Mouse (Mus musculus) embryonic facial prominence, embryonic 13.5 days (tissue): ENCODE measurements at regions not wholly inside any gene's neighbourhood (a gene's known extent, or its start where the extent isn't known, plus 50 kb on each side); places are given as distances from the start of the nearest gene placed in this dataset.

Source experiments
- ATAC-seq: fragments of 200-750 bp; cut with Nextera tagmentation; 2 replicates; pipeline ENCODE4 v1.8.0; 2017; ENCODE audit warnings: low read depth; ENCODE audit not compliant: insufficient number of reproducible peaks, insufficient read depth, low FRiP score, low TSS enrichment
- H3K27ac ChIP-seq: fragments of 300-500 bp; sonication (generic); 2 replicates; pipeline ENCODE4 v1.5.1; 2015; ENCODE audit warnings: moderate library complexity, mild to moderate bottlenecking, inconsistent platforms
- H3K27me3 ChIP-seq: fragments of 300-500 bp; sonication (generic); 2 replicates; pipeline ENCODE4 v1.6.1; 2015; ENCODE audit warnings: mild to moderate bottlenecking, inconsistent platforms
- H3K36me3 ChIP-seq: fragments of 300-500 bp; sonication (generic); 2 replicates; pipeline ENCODE4 v1.6.1; 2015; ENCODE audit warnings: mild to moderate bottlenecking, inconsistent platforms
- H3K4me1 ChIP-seq: fragments of 300-500 bp; sonication (generic); 2 replicates; pipeline ENCODE4 v1.6.1; 2015; ENCODE audit warnings: inconsistent platforms
- H3K4me2 ChIP-seq: fragments of 300-500 bp; sonication (generic); 2 replicates; pipeline ENCODE4 v1.6.1; 2015; ENCODE audit warnings: moderate library complexity, mild to moderate bottlenecking, inconsistent platforms
- H3K4me3 ChIP-seq: fragments of 300-500 bp; sonication (generic); 2 replicates; pipeline ENCODE4 v1.5.1; 2015; ENCODE audit warnings: mild to moderate bottlenecking, inconsistent platforms
- H3K9ac ChIP-seq: fragments of 300-500 bp; sonication (generic); 2 replicates; pipeline ENCODE4 v1.6.1; 2015; ENCODE audit warnings: mild to moderate bottlenecking, inconsistent platforms
- H3K9me3 ChIP-seq: fragments of 300-500 bp; sonication (generic); 2 replicates; pipeline ENCODE4 v1.6.1; 2016; ENCODE audit warnings: inconsistent platforms
- WGBS: fragments of 180-500 bp; shearing (Covaris S2); methylation state at CpG from one replicate; pipeline ENCODE4 v1.1.7; 2015; ENCODE audit warnings: mixed read lengths; 5-methylcytosine and 5-hydroxymethylcytosine counted together

GRCm38 (mm10) chr1:45647301-45647700 lies 144.2 kb upstream of the Col5a2 start:
- no peak overlapping the region for H3K4me3 ChIP-seq
- peaks cover 3% of the 10 kb centered on the region; the same call in 1 of the 2 replicates for H3K9me3 ChIP-seq
- no peak overlapping the region for H3K4me2 ChIP-seq
- H3K36me3 ChIP-seq, result no peaks in the 10 kb centered on the region
- no peaks in the 10 kb centered on the region for H3K27me3 ChIP-seq
- no peaks in the 10 kb centered on the region for H3K4me1 ChIP-seq
- no peak overlapping the region for H3K9ac ChIP-seq
- no peak for ATAC-seq
- H3K27ac ChIP-seq, result no peak overlapping the region

- Histone ChIP-seq H3K9me3 (peaks cover 3% of the 10 kb centered on the region; the same call in 1 of the 2 replicates), H3K4me1 (no peaks in the 10 kb centered on the region), H3K9ac (no peak overlapping the region), H3K36me3 (no peaks in the 10 kb centered on the region), H3K4me3 (no peak overlapping the region), H3K27me3 (no peaks in the 10 kb centered on the region), H3K4me2 (no peak overlapping the region), H3K27ac (no peak overlapping the region)
- WGBS, result 91% methylated on average over 3 of the region's 3 CpGs
- ATAC-seq, result no peak
Observed at GRCm38 (mm10) chr1:45653248-45653647, 141.7 kb upstream of the Wdr75 start.

- Histone ChIP-seq H3K27ac (no peak overlapping the region), H3K4me3 (no peak overlapping the region), H3K27me3 (no peaks in the 10 kb centered on the region), H3K9me3 (no peaks in the 10 kb centered on the region), H3K36me3 (no peaks in the 10 kb centered on the region), H3K4me1 (no peaks in the 10 kb centered on the region), H3K4me2 (no peak overlapping the region), H3K9ac (no peak overlapping the region)
- 77% methylated on average over 3 of the region's 3 CpGs for WGBS
- ATAC-seq, result no peak
Observed at GRCm38 (mm10) chr1:45663882-45664520, 131.0 kb upstream of the Wdr75 start.

GRCm38 (mm10) chr1:45672443-45673156 lies 122.4 kb upstream of the Wdr75 start:
- peaks cover 12% of the 10 kb centered on the region for H3K4me1 ChIP-seq
- H3K36me3 ChIP-seq, result no peaks in the 10 kb centered on the region
- ATAC-seq, result peak; percentile 79
- H3K27me3 ChIP-seq, result no peaks in the 10 kb centered on the region
- no peaks in the 10 kb centered on the region for H3K9me3 ChIP-seq
- 13% methylated on average over 5 of the region's 5 CpGs for WGBS
- no peak overlapping the region for H3K9ac ChIP-seq
- peak overlapping the region; percentile 67 for H3K27ac ChIP-seq
- no peak overlapping the region for H3K4me3 ChIP-seq
- H3K4me2 ChIP-seq, result peak overlapping the region; percentile 16; the same call in 1 of the 2 replicates

- Histone ChIP-seq H3K27me3 (no peaks in the 10 kb centered on the region), H3K9ac (no peak overlapping the region), H3K27ac (peak overlapping the region; percentile 58), H3K4me3 (no peak overlapping the region), H3K4me2 (no peak overlapping the region), H3K36me3 (no peaks in the 10 kb centered on the region), H3K4me1 (peaks cover 12% of the 10 kb centered on the region), H3K9me3 (no peaks in the 10 kb centered on the region)
- 46% methylated on average over 5 of the region's 5 CpGs for WGBS
- no peak for ATAC-seq
Observed at GRCm38 (mm10) chr1:45675771-45676439, 119.1 kb upstream of the Wdr75 start.

- H3K9me3 ChIP-seq, result no peaks in the 10 kb centered on the region
- H3K4me2 ChIP-seq, result no peak overlapping the region
- no peak overlapping the region for H3K27ac ChIP-seq
- no peaks in the 10 kb centered on the region for H3K4me1 ChIP-seq
- no peak overlapping the region for H3K4me3 ChIP-seq
- no peaks in the 10 kb centered on the region for H3K36me3 ChIP-seq
- H3K27me3 ChIP-seq, result no peaks in the 10 kb centered on the region
- no peak overlapping the region for H3K9ac ChIP-seq
- ATAC-seq, result no peak
- 67% methylated on average over 8 of the region's 8 CpGs for WGBS
Observed at GRCm38 (mm10) chr1:45679964-45680709, 114.8 kb upstream of the Wdr75 start.

GRCm38 (mm10) chr1:45700893-45701292 lies 94.1 kb upstream of the Wdr75 start:
- 54% methylated on average over 1 of the region's 1 CpGs for WGBS
- no peaks in the 10 kb centered on the region for H3K9me3 ChIP-seq
- H3K27ac ChIP-seq, result no peak overlapping the region
- no peaks in the 10 kb centered on the region for H3K4me1 ChIP-seq
- no peak for ATAC-seq
- no peak overlapping the region for H3K4me2 ChIP-seq
- no peak overlapping the region for H3K9ac ChIP-seq
- no peak overlapping the region for H3K4me3 ChIP-seq
- H3K27me3 ChIP-seq, result no peaks in the 10 kb centered on the region
- H3K36me3 ChIP-seq, result no peaks in the 10 kb centered on the region

GRCm38 (mm10) chr1:45701516-45701915 lies 93.5 kb upstream of the Wdr75 start:
- WGBS, result 88% methylated on average over 1 of the region's 1 CpGs
- no peak overlapping the region for H3K9ac ChIP-seq
- no peak overlapping the region for H3K27ac ChIP-seq
- H3K9me3 ChIP-seq, result no peaks in the 10 kb centered on the region
- no peaks in the 10 kb centered on the region for H3K27me3 ChIP-seq
- H3K4me2 ChIP-seq, result no peak overlapping the region
- H3K4me1 ChIP-seq, result no peaks in the 10 kb centered on the region
- ATAC-seq, result no peak
- no peaks in the 10 kb centered on the region for H3K36me3 ChIP-seq
- H3K4me3 ChIP-seq, result no peak overlapping the region

GRCm38 (mm10) chr1:45723369-45723768 lies 71.6 kb upstream of the Wdr75 start:
- H3K4me3 ChIP-seq, result no peak overlapping the region
- H3K27ac ChIP-seq, result no peak overlapping the region
- no peaks in the 10 kb centered on the region for H3K9me3 ChIP-seq
- no peaks in the 10 kb centered on the region for H3K27me3 ChIP-seq
- no peaks in the 10 kb centered on the region for H3K4me1 ChIP-seq
- H3K9ac ChIP-seq, result no peak overlapping the region
- H3K36me3 ChIP-seq, result no peaks in the 10 kb centered on the region
- no peak for ATAC-seq
- 82% methylated on average over 2 of the region's 2 CpGs for WGBS
- no peak overlapping the region for H3K4me2 ChIP-seq

- H3K4me3 ChIP-seq, result no peak overlapping the region
- no peak for ATAC-seq
- H3K9me3 ChIP-seq, result 0 out of 2 replicates have a peak, but pooled peaks cover 4% of the 10 kb centered on the region
- no peak overlapping the region for H3K27ac ChIP-seq
- no peaks in the 10 kb centered on the region for H3K4me1 ChIP-seq
- no peaks in the 10 kb centered on the region for H3K27me3 ChIP-seq
- H3K9ac ChIP-seq, result no peak overlapping the region
- WGBS, result 96% methylated on average over 3 of the region's 3 CpGs
- no peaks in the 10 kb centered on the region for H3K36me3 ChIP-seq
- H3K4me2 ChIP-seq, result no peak overlapping the region
Observed at GRCm38 (mm10) chr1:45732958-45733357, 62.0 kb upstream of the Wdr75 start.

GRCm38 (mm10) chr1:45745136-45745535 lies 49.8 kb upstream of the Wdr75 start:
- peaks cover 14% of the 10 kb centered on the region for H3K9me3 ChIP-seq
- H3K4me3 ChIP-seq, result no peak overlapping the region
- no peak overlapping the region for H3K9ac ChIP-seq
- 65% methylated on average over 1 of the region's 1 CpGs for WGBS
- no peak for ATAC-seq
- peaks cover 3% of the 10 kb centered on the region for H3K36me3 ChIP-seq
- no peaks in the 10 kb centered on the region for H3K27me3 ChIP-seq
- no peak overlapping the region for H3K4me2 ChIP-seq
- H3K4me1 ChIP-seq, result no peaks in the 10 kb centered on the region
- H3K27ac ChIP-seq, result no peak overlapping the region
